Mouse (Mus musculus) fibroblast of lung, adult 2 months (primary cell): ENCODE data around the gene Lrig1.

ENCODE experiments used
- DNase-seq: peaks from one replicate; pipeline ENCODE4 v3.0.0-alpha.2; 2011; ENCODE audit warnings: low read depth

Lrig1 gene

GRCm38 (mm10) chr6:94676300-94676699, 23.7 kb downstream of the Lrig1 start:
- no peak for DNase-seq

DNA sequence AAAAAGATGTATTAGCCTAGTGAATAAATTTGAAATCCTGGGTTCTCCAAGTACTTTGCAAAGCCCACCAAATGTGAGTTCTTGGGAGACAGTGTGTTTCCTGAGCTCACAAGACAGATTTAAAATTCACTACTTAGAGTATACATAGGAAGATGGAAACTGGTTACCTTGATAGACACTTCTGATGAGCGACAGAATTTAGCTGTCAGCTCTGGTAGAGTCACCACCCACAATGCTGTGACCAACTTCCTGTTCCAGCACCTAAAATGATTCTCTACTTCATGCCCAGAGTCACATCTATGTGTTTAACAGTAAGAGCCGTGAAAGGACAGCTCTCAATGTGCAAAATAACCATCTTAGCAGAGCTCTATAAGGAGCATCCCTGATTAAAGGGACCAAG, 27.5 kb downstream of the Lrig1 start:
- DNase-seq, result no peak

DNA sequence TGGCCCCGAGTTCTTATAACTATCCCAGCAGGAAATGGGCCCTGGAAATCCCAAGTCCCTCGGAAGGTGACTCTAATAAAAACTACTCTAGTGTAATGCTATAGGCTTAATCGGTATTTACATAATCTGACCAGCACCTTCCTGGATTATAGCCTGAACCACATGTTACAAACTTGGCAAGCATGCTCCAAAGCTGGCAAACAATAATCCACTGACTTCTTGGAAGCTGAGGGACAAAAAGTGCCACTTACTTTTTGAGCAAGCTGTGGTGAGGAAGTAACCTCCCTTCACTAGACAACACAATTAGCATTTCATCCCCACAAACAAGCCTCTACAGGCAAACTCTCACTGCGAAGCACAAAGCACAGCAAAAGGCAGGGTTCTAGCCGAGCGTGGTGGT, 30.6 kb downstream of the Lrig1 start:
- DNase-seq, result no peak

DNA sequence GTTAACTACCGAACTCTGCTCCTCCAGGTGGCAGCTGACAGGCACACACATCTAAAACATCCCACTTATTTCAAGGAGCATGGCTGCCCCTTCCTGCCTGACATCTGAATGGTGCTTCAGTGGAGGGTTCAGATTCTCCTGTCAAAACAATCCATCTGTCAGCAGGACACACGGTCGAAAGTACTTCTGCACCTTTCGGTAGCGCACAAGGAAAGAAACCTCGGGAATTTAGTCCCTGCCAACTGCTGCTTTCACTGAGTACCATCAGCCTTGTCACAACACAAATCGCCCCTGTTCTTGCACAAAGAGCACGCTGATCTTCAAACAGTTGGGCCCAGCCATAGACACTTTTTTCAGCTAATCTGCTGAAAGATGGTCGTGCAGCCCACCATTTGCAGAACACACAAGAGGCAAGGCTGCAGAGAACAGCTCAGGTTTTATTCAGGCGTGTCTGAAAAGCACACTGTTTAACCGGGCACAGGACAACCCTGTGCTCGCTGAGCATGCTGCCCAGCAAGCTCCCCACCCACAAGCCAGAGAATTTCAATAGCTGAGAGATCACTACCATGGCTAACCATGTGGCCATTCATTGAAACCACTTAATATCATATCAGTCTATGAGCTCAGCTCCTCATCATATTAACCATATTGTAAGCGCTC, 31.6 kb downstream of the Lrig1 start:
- DNase-seq, result no peak

DNA sequence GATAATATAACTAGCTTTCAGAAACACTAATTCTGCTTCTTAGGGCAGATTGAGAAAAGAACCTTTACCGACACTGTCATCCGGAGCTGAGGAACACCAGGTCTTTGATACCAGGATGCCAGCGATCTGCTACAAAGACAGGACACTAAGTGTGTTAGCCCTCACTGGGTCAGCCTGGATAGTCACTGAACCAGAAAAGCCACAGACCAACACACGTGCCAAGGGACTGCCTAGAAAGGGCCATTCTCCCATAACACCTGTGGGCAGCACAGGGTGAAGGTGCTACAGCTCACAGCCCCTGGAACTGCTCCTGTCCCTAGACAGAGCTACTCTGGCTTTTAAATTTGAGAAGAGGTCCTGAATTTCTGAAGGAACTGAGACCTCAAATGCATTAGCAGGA, 32.8 kb downstream of the Lrig1 start:
- no peak for DNase-seq

- DNase-seq, result no peak
These were observed 33.4 kb downstream of the Lrig1 start for GRCm38 (mm10) chr6:94666432-94667119.

DNA sequence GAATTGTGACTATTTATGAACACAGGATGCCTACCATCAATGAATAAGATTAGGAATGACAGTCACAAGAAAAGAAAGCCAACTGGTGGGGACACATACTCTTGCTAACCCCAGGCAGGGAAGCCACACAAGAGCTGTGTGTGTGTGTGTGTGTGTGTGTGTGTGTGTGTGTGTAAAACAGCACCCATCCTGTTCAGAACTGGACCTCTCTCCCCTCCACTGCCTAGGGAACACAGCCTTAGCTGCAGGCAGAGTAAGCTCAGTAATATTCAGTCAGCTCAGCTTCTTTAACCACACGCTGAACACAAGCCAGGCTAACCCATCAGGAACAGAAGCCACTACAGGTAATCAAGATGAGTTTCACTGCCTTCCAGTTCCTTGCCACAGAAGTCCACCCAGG, 34.3 kb downstream of the Lrig1 start:
- no peak for DNase-seq

DNA sequence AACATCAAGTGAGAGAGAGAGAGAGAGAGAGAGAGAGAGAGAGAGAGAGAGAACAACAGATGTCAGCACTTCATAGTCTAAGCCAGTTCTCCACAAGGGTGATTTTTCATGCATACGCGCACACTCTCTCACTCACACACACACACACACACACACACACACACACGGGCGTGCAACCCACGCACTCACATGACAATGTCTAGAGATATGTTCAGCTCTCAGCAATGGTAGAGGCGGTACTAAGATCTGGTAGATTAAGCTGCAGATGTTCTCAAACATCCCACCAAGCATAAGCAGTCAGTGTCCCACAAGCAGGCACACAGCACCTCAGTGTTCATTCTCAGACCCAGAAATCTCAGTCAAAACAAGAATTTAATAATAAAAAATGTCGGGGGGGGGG, 34.7 kb downstream of the Lrig1 start:
- DNase-seq, result no peak

GRCm38 (mm10) chr6:94664000-94664399, 36.0 kb downstream of the Lrig1 start:
- DNase-seq, result no peak

GRCm38 (mm10) chr6:94661923-94662322, 38.0 kb downstream of the Lrig1 start:
- no peak for DNase-seq

GRCm38 (mm10) chr6:94661321-94661720, 38.6 kb downstream of the Lrig1 start:
- no peak for DNase-seq

DNA sequence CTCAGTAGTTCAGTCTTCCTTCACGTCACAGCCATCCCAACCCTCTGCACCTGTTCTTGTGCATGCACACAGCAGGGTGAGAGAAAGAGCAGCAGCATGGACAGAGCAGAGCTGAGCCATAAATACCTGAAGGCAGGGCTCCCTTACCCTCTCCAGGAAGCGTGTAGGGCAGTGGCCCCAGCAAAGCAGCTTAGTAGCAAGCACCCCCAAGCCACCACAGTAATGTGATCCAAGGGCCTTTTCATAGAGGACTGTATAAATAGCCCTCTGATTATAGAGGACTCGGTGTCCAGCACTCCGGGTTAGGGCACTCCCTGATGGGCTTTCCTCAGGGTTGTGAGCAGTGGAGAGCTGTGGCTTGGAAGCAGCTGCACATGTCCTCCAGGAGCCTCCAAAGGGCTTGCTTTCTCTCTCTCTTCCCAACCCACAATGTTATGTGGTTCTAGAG, 40.0 kb downstream of the Lrig1 start:
- DNase-seq, result no peak

DNA sequence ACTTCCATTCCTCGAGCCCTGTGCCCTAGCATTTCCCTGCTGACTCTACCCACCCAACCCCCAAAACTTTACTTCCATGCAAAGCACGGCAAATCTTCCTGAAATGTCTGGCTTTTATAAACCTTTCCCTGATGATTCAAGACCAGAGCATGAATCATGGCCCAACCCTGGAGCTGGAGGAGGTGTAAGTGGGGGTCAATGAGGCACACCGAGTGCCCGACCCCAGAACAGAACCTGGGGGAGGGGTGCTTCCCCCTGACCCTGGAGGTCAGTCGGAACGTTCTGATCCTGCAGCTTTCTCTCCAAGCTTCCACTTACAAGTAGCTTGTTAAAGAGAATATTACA, 41.9 kb downstream of the Lrig1 start:
- no peak for DNase-seq

DNA sequence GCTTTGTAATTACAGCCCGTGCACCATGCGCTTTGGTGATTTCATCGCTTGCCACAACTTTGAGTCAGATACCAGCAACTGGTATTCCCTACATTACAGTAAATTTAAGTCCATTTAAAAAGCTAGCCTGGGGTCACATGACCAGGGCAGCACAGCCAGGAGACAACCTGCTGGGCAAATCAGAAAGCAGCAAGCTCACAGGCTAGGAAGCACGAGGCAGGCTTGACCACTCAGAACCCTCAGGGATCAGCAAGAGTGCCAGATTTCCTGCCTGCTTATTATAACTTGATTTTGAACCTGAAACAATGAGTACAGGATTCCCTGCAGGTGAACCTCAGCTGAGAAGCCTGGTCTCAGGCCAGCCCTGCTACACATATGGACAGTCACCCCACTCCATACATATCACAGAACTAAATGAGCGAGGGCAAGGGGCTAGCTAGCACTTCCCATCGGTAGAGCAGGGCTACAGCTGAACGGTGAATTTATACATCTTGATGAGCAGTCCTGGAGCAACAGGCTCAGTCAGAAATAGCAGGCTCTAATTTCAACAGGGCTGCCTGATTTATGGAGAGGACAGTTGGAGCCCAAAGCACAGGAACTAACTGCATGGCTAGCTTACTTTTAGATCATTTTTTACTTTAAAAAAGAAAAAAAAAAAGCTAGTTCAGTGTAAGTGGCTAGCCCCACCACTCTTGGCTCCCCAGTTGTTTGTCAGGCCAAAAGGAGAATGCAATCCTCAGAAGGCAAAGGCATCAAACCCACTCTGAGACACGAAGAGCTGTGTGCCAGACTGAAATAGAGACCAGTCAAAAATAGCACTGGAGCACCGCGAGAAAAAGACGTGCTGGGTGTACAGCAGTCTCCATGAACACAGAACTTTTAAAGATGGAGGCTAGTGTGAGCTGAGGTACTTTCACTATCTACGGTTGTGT, 42.5 kb downstream of the Lrig1 start:
- no peak for DNase-seq

DNA sequence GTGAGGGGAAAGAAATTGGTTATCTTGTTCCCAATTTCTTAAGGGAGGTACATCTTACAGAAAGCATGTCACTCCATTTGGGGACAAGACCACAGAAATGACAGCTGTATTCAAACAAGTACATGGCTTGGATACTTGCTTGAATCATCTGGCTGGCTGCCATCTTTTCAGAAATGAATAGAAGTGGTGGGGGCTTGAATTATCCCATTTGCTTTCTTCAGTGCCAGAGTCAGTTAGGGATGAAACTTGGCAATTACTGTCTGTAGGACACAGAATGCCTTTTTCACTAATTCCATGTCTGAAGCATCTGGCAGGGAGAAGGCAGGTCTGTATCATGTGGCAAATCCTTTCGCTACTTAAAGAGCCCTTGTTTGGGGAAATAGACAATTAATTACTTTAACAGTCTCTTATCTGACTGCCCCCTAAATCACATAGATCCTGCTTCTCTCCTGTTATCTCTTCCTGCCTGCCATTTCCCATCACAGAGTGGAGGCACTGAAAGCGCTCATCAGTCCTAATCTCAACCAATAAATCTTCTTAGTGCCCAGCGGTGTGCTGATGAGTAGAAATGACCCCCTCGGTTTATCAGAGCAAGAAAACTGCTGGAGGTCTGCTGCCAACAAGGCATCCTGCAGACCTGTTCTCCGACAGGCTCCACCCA, 44.0 kb downstream of the Lrig1 start:
- DNase-seq, result no peak

DNA sequence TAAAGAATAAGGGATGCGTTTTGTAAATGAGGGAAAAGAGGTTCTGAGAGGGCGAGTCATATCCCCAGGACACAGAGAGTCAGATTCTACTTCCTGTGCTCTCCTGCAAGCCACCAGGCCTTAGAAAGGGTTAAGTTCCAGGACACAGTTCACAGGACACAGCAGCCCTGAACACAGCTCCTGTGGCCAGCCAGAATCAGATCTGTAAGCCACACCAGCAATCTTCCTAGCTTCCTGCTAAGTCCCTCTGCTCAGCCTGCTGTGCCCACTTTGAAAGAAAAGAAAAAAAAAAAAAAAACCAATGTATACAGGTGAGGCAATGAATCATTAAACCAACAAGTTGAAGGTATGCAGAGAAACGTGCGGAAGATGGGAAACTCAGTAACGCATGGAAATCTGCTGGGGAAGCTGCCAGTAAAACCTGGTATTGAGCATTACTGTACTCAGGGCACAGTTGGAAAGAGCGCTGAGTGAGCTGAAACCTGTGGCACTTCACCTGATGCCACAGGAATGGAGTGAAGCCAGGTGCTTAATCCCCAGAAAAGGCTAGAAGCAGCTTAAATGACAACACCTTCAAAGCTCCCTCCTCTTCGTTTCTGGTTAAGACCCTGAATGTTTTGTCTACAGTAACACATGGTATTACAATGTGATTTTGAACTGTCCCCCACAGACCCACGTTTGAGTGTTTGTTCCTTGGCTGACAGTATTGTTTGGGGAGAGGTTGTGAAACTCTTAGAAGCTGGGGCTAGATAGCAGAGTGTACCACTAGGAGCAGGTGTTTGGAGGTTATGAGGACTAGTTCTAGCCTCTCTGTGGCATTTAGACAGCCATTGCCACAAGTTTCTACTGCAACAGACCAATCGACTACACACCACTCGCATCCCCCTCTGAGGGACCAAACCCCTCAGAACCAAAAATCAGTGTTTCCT, 46.3 kb downstream of the Lrig1 start:
- DNase-seq, result no peak

DNA sequence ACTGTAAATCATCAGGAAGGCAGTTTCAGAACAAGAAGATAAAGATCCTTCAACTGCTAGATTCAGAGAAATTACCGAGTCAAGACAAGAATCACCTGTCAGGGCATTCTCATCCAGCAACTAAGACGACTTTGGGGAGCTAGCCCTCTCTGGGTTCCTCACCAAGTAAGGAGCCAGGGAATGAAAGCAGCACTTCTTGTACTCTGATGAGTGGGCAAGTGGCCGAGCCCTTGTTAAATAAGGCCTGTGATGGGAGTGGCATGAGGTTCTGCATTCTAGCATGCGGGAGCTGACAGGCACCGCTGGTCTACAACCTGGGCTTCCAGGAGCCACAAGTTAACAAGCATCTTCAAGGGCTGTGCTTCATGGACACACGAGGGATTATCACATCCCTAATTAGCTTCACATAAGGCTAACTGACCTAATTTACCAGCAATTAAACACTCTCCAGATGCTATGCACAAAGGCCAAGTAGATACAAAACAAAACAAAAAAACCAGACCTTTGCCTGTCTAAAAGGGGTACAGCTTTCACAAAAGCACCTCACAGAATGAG, 47.2 kb downstream of the Lrig1 start:
- DNase-seq, result no peak

- DNase-seq, result no peak
These were observed 48.4 kb downstream of the Lrig1 start for GRCm38 (mm10) chr6:94651541-94651940.

GRCm38 (mm10) chr6:94649637-94650036, 50.3 kb downstream of the Lrig1 start:
- DNase-seq, result no peak

DNA sequence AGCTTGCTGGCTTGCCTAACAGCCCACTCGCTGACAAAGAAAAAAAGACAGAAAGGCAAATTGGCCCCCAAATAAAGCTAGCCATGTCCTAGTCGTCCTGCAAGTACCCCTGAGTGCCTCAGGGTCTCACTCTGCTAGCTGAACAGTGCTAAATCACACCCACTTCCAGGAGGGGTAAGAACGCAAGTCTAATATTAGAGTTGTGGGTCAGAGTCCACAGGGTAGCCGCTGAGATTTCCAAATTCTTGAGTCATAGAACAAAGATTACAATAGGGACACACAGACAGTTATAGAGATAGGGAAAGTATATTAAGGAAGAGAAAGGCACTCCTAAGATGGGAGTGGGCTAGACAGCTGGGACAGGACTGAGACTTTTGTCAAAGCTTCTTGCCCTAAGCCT, 51.5 kb downstream of the Lrig1 start:
- no peak for DNase-seq
